Mouse (Mus musculus) liver, adult 2 months (tissue): ENCODE results near the gene Hmbs. TPM values are rescaled to one million over a fixed set of nuclear protein-coding genes. Genes with fewer than 3 reads are reported as not detected.

ENCODE experiments used
- DNase-seq: peaks from one replicate; pipeline ENCODE4 v3.0.0-alpha.2; 2011; ENCODE audit warnings: low read depth, low spot score; ENCODE audit errors: extremely low read depth
- H3K27ac ChIP-seq: fragments of 200-500 bp; replicated peaks from 2 replicates; pipeline ENCODE4 v1.5.1; 2012; ENCODE audit warnings: low read depth, mild to moderate bottlenecking, control low read depth, inconsistent platforms, low read length; ENCODE audit not compliant: insufficient read depth
- H3K27me3 ChIP-seq: fragments of 200-500 bp; 2 replicates; pipeline ENCODE4 v1.6.1; 2012; ENCODE audit warnings: mild to moderate bottlenecking, moderate library complexity, low read length, inconsistent platforms; ENCODE audit not compliant: control insufficient read depth, insufficient read depth
- H3K36me3 ChIP-seq: fragments of 200-500 bp; 2 replicates; pipeline ENCODE4 v1.6.1; 2012; ENCODE audit warnings: low read length, inconsistent platforms; ENCODE audit not compliant: control insufficient read depth, insufficient read depth
- H3K4me1 ChIP-seq: fragments of 200-500 bp; 2 replicates; pipeline ENCODE4 v1.6.1; 2011; ENCODE audit warnings: low read length; ENCODE audit not compliant: control insufficient read depth, insufficient read depth
- H3K4me3 ChIP-seq: fragments of 200-500 bp; 2 replicates; pipeline ENCODE4 v1.5.1; 2011; ENCODE audit warnings: low read depth, mild to moderate bottlenecking, control low read depth, low read length, moderate library complexity; ENCODE audit not compliant: insufficient read depth
- H3K79me2 ChIP-seq: fragments of 200-500 bp; 2 replicates; pipeline ENCODE4 v1.6.1; 2012; ENCODE audit warnings: inconsistent platforms, mild to moderate bottlenecking, low read length, moderate library complexity; ENCODE audit not compliant: control insufficient read depth, insufficient read depth
- H3K9ac ChIP-seq: fragments of 200-500 bp; 2 replicates; pipeline ENCODE4 v1.6.1; 2012; ENCODE audit warnings: low read depth, mild to moderate bottlenecking, control low read depth, inconsistent platforms, low read length
- CTCF ChIP-seq: fragments of 200-500 bp; IDR thresholded peaks from 2 replicates; pipeline ENCODE4 v1.5.1; 2011; ENCODE audit warnings: low read depth, low read length, control low read depth
- POLR2A ChIP-seq: fragments of 200-500 bp; IDR thresholded peaks from 2 replicates; pipeline ENCODE4 v1.6.1; 2011; ENCODE audit warnings: low read length, control low read depth; ENCODE audit not compliant: insufficient read depth; ENCODE audit errors: extremely low read depth
- WGBS: fragments of 180-500 bp; shearing (Covaris S2); methylation state at CpG from one replicate; pipeline ENCODE4 v1.1.7; 2018; 5-methylcytosine and 5-hydroxymethylcytosine counted together
- polyA plus RNA-seq: library from polyadenylated mRNA; depleted of rRNA; stranded (reverse); fragments of >200 nt; gene quantifications from 2 replicates; pipeline ENCODE4 v1.2.3, GENCODE M21; 2012
- total RNA-seq: library from RNA; depleted of rRNA; stranded (reverse); fragments of >200 nt; gene quantifications from 2 replicates; pipeline ENCODE4 v1.2.3, GENCODE M21; 2014

Hmbs gene
- total and polyA plus RNA-seq, 2 experiments, result 58.8 to 61.3 TPM

GRCm38 (mm10) chr9:44343290-44343689 lies 738 bp downstream of the Hmbs start:
- WGBS, result 2% methylated on average over 6 of the region's 6 CpGs

GRCm38 (mm10) chr9:44342605-44343004 lies 1.4 kb downstream of the Hmbs start:
- peaks cover 14% of the 10 kb centered on the region; the same call in 1 of the 2 replicates for H3K79me2 ChIP-seq
- H3K27me3 ChIP-seq, result no peaks in the 10 kb centered on the region
- no peak for TF ChIP-seq CTCF
- no peak for TF ChIP-seq POLR2A
- H3K4me3 ChIP-seq, result no peak overlapping the region
- H3K36me3 ChIP-seq, result 0 out of 2 replicates have a peak, but pooled peaks cover 3% of the 10 kb centered on the region
- H3K4me1 ChIP-seq, result peaks cover 14% of the 10 kb centered on the region
- DNase-seq, result no peak
- 93% methylated on average over 1 of the region's 1 CpGs for WGBS
- no peak overlapping the region for H3K27ac ChIP-seq
- H3K9ac ChIP-seq, result no peak overlapping the region; the same call in 1 of the 2 replicates

More at GRCm38 (mm10) chr9:44343290-44343689, 738 bp downstream of the Hmbs start:
- H3K4me1 ChIP-seq, result peaks cover 19% of the 10 kb centered on the region
- no peak for TF ChIP-seq CTCF
- TF ChIP-seq POLR2A, result no peak
- H3K79me2 ChIP-seq, result peaks cover 14% of the 10 kb centered on the region; the same call in 1 of the 2 replicates
- H3K4me3 ChIP-seq, result peak overlapping the region; percentile 75
- peaks cover 3% of the 10 kb centered on the region; the same call in 1 of the 2 replicates for H3K36me3 ChIP-seq
- H3K27me3 ChIP-seq, result no peaks in the 10 kb centered on the region
- H3K9ac ChIP-seq, result peak overlapping the region; percentile 73
- DNase-seq, result peak; percentile 36
- peak overlapping the region; percentile 54 for H3K27ac ChIP-seq

- no peak overlapping the region for H3K4me3 ChIP-seq
- 82% methylated on average over 3 of the region's 3 CpGs for WGBS
- H3K79me2 ChIP-seq, result peaks cover 14% of the 10 kb centered on the region; the same call in 1 of the 2 replicates
- no peak overlapping the region for H3K9ac ChIP-seq
- no peak for DNase-seq
- H3K27me3 ChIP-seq, result no peaks in the 10 kb centered on the region
- no peak overlapping the region for H3K27ac ChIP-seq
- TF ChIP-seq POLR2A, result no peak
- TF ChIP-seq CTCF, result no peak
- 0 out of 2 replicates have a peak, but pooled peaks cover 3% of the 10 kb centered on the region for H3K36me3 ChIP-seq
- peaks cover 10% of the 10 kb centered on the region for H3K4me1 ChIP-seq
These were observed 1.9 kb downstream of the Hmbs start for GRCm38 (mm10) chr9:44342173-44342572.

- Histone ChIP-seq H3K27ac (no peak overlapping the region), H3K27me3 (no peaks in the 10 kb centered on the region), H3K36me3 (0 out of 2 replicates have a peak, but pooled peaks cover 3% of the 10 kb centered on the region), H3K4me1 (peaks cover 13% of the 10 kb centered on the region), H3K9ac (no peak overlapping the region), H3K4me3 (no peak overlapping the region), H3K79me2 (peaks cover 14% of the 10 kb centered on the region; the same call in 1 of the 2 replicates)
- TF ChIP-seq CTCF, result no peak
- no peak for TF ChIP-seq POLR2A
- DNase-seq, result no peak
- 97% methylated on average over 5 of the region's 5 CpGs for WGBS
These were observed 2.5 kb downstream of the Hmbs start for GRCm38 (mm10) chr9:44341487-44341886.

GRCm38 (mm10) chr9:44338574-44338973 lies 5.5 kb downstream of the Hmbs start:
- 88% methylated on average over 5 of the region's 5 CpGs for WGBS
- H3K36me3 ChIP-seq, result 0 out of 2 replicates have a peak, but pooled peaks cover 3% of the 10 kb centered on the region
- H3K27me3 ChIP-seq, result no peaks in the 10 kb centered on the region
- peaks cover 14% of the 10 kb centered on the region; the same call in 1 of the 2 replicates for H3K79me2 ChIP-seq
- TF ChIP-seq POLR2A, result no peak
- TF ChIP-seq CTCF, result no peak
- H3K4me1 ChIP-seq, result peaks cover 16% of the 10 kb centered on the region
- no peak overlapping the region for H3K27ac ChIP-seq
- no peak overlapping the region for H3K9ac ChIP-seq
- H3K4me3 ChIP-seq, result no peak overlapping the region
- no peak for DNase-seq
